Comparison of ENCODE assay signal across 30 mouse cellular contexts in the genomic region with DNA sequence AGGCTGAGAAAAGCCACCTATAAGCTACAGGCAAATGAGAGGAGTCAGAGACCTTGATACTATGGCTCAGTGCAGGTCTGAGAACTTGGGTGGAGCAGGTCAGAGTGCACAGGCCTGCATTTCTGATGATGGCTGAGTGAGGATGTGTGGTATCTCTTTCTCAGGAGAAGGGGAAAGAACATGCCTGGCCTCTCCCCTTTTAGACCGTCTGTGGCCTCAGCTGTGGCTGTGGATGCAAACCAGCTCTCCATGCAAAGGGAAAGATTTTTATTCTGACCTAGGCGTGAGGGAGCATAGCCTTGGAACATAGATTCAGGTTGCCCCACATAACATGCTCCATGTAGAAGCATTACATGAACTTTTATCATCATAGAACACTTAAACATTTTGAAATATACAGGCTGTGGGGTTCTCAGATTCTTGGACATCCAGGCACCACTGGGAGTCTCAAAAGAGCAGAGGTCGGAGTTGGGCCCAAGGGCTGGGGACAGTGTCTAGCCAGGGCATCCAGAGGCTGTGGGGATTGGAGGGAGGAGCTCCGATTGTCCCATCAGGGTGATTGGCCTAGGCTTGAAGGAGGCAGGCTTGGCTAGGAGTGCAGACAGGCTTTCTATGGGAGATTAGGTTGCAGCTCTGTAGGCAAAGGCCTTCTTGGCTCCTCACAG.
"Had no signal": no experiment of that assay in that cellular context is flagged by ENCODE, and none has a peak within 500 bp of the region (broad histone marks: within the 10 kb centered on the region; RNA-seq: fewer than 3 reads in every experiment).

No protein-coding gene starts in this region.

- DNase-seq: heart, postnatal 10 days; heart, postnatal 14 days; heart, postnatal 36 days; heart, postnatal 4 days; kidney, adult 11 months; kidney, adult 18-20 months; kidney, adult 2 months; kidney, adult 8-10 months; kidney, adult 9 months; kidney, postnatal 10 days; kidney, postnatal 14 days; kidney, postnatal 25 days; kidney, postnatal 36 days; kidney, postnatal 4 days; layer of hippocampus, adult 9-11 months; layer of hippocampus, postnatal 36 days had no signal

- H3K4me3 ChIP-seq: heart, embryonic 12.5 days; heart, embryonic 13.5 days; heart, embryonic 15.5 days; hindbrain, embryonic 10.5 days; hindbrain, embryonic 12.5 days; hindbrain, embryonic 13.5 days; hindbrain, embryonic 15.5 days; intestine, embryonic 15.5 days; kidney, embryonic 15.5 days; layer of hippocampus, adult 2 months; left cerebral cortex, adult 2 months had no signal

- H3K4me1 ChIP-seq: heart, embryonic 12.5 days; heart, embryonic 13.5 days; heart, embryonic 15.5 days; hindbrain, embryonic 12.5 days; hindbrain, embryonic 13.5 days; hindbrain, embryonic 15.5 days; intestine, embryonic 15.5 days; kidney, embryonic 15.5 days had no signal

- H3K27me3 ChIP-seq: heart, embryonic 12.5 days; heart, embryonic 13.5 days; heart, embryonic 15.5 days; hindbrain, embryonic 12.5 days; hindbrain, embryonic 13.5 days; hindbrain, embryonic 15.5 days; intestine, embryonic 15.5 days; kidney, embryonic 15.5 days had no signal

- H3K9me3 ChIP-seq: heart, embryonic 13.5 days; heart, embryonic 15.5 days; hindbrain, embryonic 12.5 days; hindbrain, embryonic 13.5 days; hindbrain, embryonic 15.5 days; intestine, embryonic 15.5 days; kidney, embryonic 15.5 days had no signal

- H3K36me3 ChIP-seq: heart, embryonic 12.5 days; heart, embryonic 13.5 days; heart, embryonic 15.5 days; hindbrain, embryonic 10.5 days; hindbrain, embryonic 12.5 days; hindbrain, embryonic 13.5 days; hindbrain, embryonic 15.5 days; intestine, embryonic 15.5 days; kidney, embryonic 15.5 days had no signal

- H3K27ac ChIP-seq: heart, embryonic 13.5 days; heart, embryonic 15.5 days; hindbrain, embryonic 10.5 days; hindbrain, embryonic 12.5 days; hindbrain, embryonic 13.5 days; hindbrain, embryonic 14.5 days; hindbrain, embryonic 15.5 days; hindbrain, postnatal 0 days; intestine, embryonic 15.5 days; kidney, embryonic 15.5 days; kidney, postnatal 0 days; layer of hippocampus, adult 2 months; left cerebral cortex, adult 2 months had no signal
